Mouse (Mus musculus): ENCODE measurements around the gene Asb10.
A peak's percentile ranks its signal among the peaks of the same experiment; 100 is the strongest.
"Not testable (repeated sequence)": the region's sequence is repeated elsewhere in the genome, so short reads cannot be mapped to it uniquely, and the experiment has no call there.

Asb10 gene

GRCm38 (mm10) chr5:24540387-24541143 lies at the start of gene Asb10:
TSS of gene Asb10 (minus strand) at chr5:24540978.
- DNase-seq (ENCODE audit: low read depth, low spot score): peak; percentile 29

- no peak for DNase-seq (ENCODE audit: low read depth, low spot score)
Observed at GRCm38 (mm10) chr5:24589511-24590500, 49.0 kb upstream of the Asb10 start.

- peak; percentile 86 for DNase-seq (ENCODE audit: low read depth, low spot score)
Observed at GRCm38 (mm10) chr5:24587200-24587577, 46.4 kb upstream of the Asb10 start.

GRCm38 (mm10) chr5:24586547-24587199 lies 45.9 kb upstream of the Asb10 start, which contains the start of gene Chpf2:
TSS of gene Chpf2 (plus strand) at chr5:24586741.
- peak; percentile 97 for DNase-seq (ENCODE audit: low read depth, low spot score)

GRCm38 (mm10) chr5:24586106-24586505 lies 45.3 kb upstream of the Asb10 start:
- peak; percentile 47 for DNase-seq (ENCODE audit: low read depth, low spot score)

GRCm38 (mm10) chr5:24578109-24578963 lies 37.6 kb upstream of the Asb10 start:
- no peak for DNase-seq (ENCODE audit: low read depth, low spot score)

GRCm38 (mm10) chr5:24577183-24577929 lies 36.6 kb upstream of the Asb10 start, which contains the start of gene Abcf2:
TSS of gene Abcf2 (minus strand) at chr5:24577467.
- peak; percentile 100 for DNase-seq (ENCODE audit: low read depth, low spot score)

GRCm38 (mm10) chr5:24576801-24577182 lies 36.0 kb upstream of the Asb10 start:
- no peak for DNase-seq (ENCODE audit: low read depth, low spot score)

- no peak for DNase-seq (ENCODE audit: low read depth, low spot score)
Observed at GRCm38 (mm10) chr5:24575948-24576347, 35.2 kb upstream of the Asb10 start.

- DNase-seq (ENCODE audit: low read depth, low spot score): no peak
Observed at GRCm38 (mm10) chr5:24556709-24557108, 15.9 kb upstream of the Asb10 start, which contains the start of gene 4931409K22Rik. TSS of gene 4931409K22Rik (minus strand) at chr5:24556809.

- not testable (repeated sequence) for DNase-seq (ENCODE audit: low read depth, low spot score)
Observed at GRCm38 (mm10) chr5:24555335-24555734, 14.6 kb upstream of the Asb10 start.

- DNase-seq (ENCODE audit: low read depth, low spot score): no peak
Observed at GRCm38 (mm10) chr5:24553621-24554244, 13.0 kb upstream of the Asb10 start.

GRCm38 (mm10) chr5:24551317-24551688 lies 10.5 kb upstream of the Asb10 start:
- DNase-seq (ENCODE audit: low read depth, low spot score): no peak

- DNase-seq (ENCODE audit: low read depth, low spot score): peak; percentile 52
Observed at GRCm38 (mm10) chr5:24550598-24551316, 10.0 kb upstream of the Asb10 start.

GRCm38 (mm10) chr5:24542643-24543042 lies 1.9 kb upstream of the Asb10 start:
- no peak for DNase-seq (ENCODE audit: low read depth, low spot score)

- no peak for DNase-seq (ENCODE audit: low read depth, low spot score)
Observed at GRCm38 (mm10) chr5:24541144-24541569, 379 bp upstream of the Asb10 start.

- DNase-seq (ENCODE audit: low read depth, low spot score): no peak
Observed at GRCm38 (mm10) chr5:24539571-24540296, 1.0 kb downstream of the Asb10 start.

GRCm38 (mm10) chr5:24537618-24538017 lies 3.2 kb downstream of the Asb10 start:
- DNase-seq (ENCODE audit: low read depth, low spot score): no peak

All from brain, adult 2 months (tissue).